Mouse (Mus musculus) thymus, postnatal 36 days (tissue): ENCODE measurements around the gene Mtmr14.
A peak's percentile ranks its signal among the peaks of the same experiment; 100 is the strongest.

Experiments
- DNase-seq, 2 experiments: peaks; one replicate each; pipeline ENCODE4 v3.0.0; 2022; ENCODE audit warnings: mixed read lengths in 2 of 2

Mtmr14 gene

DNA sequence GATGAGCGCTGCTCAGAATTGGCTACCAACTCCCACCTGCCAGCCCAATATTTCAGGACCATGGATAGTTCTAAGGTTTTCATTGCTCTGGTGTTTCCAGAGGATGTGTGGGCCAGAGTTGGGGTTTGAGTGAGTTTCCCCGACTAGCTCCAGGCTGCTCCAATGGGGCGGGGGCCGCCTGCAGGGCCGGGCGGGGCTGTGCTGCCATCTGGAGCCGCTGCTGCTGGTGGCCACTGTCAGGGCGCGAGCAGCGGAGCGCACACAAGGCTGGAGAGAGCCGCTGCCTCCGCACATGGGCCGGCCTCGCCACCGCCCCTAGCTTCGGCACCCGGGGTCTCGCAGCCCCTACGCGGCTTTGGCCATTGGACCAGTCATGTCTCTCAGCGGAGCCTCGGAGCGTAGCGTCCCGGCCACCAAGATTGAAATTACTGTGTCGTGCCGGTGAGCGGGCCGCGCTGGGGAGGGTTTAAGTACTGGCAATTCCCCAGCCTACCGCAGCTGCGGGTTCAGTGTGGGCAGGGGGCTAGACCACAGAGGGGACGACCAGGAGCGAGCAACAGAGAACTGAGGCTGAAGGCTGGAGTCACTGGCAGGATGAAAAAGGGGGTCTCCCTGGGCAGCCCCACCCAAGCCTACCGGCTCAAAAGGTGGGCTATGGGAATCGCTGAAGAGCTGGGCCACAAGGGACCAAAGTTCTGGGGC, 44.6 kb downstream of the Mtmr14 start, which contains the start of gene Cpne9:
Gene Cpne9, plus strand, starts transcription at position 207 of the 702 bp plus-strand sequence.
- DNase-seq: no peak

GRCm38 (mm10) chr6:113282969-113283368, 45.3 kb downstream of the Mtmr14 start:
- no peak for DNase-seq

- DNase-seq: no peak
Observed at GRCm38 (mm10) chr6:113283500-113283899, 45.9 kb downstream of the Mtmr14 start.

- DNase-seq: no peak
Observed at GRCm38 (mm10) chr6:113284931-113285330, 47.3 kb downstream of the Mtmr14 start.

GRCm38 (mm10) chr6:113286316-113286715, 48.7 kb downstream of the Mtmr14 start:
- no peak for DNase-seq

DNA sequence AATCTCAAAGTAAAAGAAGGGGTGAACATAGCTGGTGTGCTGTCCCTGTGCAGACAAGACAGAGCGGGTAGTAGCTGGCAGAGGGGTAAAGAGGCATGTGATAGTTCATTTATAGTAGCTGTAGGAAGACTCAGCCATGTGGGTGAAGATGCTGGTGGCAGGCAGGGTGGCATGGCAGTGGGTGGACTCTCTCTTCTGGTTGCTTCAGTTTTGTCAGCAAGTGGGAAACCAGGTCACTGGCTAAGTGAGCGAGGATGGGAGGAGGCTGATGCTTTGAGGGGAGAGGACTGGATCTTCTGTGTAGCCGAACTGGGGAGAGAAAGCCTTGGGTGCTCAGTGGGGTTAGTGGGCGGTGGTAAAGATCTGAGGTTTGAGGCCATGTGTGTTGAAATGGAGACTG, 49.6 kb downstream of the Mtmr14 start:
- no peak for DNase-seq

GRCm38 (mm10) chr6:113289346-113289745, 51.7 kb downstream of the Mtmr14 start:
- no peak for DNase-seq

DNA sequence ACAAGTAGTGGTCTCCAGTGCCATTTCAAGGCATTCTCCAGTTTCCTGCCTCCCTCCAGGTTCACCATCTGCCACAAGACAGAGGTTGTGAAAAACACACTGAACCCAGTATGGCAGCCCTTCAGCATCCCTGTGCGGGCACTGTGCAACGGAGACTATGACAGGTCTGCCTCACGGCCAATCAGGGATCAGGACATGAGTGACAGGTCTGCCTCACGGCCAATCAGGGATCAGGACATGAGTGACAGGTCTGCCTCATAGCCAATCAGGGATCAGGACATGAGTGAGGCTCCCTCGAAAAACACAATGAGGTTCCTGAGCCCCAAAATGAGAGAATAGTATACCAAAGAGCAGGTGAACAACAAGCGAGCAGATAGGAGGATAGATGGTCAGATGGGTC, 52.7 kb downstream of the Mtmr14 start:
- no peak for DNase-seq

DNA sequence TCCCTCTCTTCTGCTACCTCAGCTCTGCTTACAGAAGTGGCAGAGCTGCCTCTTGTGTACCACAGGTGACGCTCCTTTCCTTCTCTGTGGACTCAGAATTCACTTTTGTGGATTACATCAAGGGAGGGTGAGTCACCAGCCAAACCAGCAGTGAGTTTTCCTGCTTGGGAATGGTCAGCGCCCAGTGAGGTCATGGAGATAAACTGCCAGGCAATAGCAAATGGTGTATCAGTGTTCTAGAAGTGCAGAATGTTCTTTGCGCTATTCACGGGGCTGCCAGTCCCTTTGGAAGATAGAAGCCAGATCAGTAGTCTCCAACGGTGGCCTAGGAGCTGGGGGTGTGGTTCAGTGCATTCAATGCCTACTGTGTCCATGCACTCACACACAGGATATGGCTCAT, 55.3 kb downstream of the Mtmr14 start:
- DNase-seq: no peak

- no peak for DNase-seq
Observed at GRCm38 (mm10) chr6:113296046-113296445, 58.4 kb downstream of the Mtmr14 start.

- DNase-seq: no peak
Observed at GRCm38 (mm10) chr6:113296639-113297038, 59.0 kb downstream of the Mtmr14 start.

GRCm38 (mm10) chr6:113301350-113301749, 63.7 kb downstream of the Mtmr14 start:
- no peak for DNase-seq

DNA sequence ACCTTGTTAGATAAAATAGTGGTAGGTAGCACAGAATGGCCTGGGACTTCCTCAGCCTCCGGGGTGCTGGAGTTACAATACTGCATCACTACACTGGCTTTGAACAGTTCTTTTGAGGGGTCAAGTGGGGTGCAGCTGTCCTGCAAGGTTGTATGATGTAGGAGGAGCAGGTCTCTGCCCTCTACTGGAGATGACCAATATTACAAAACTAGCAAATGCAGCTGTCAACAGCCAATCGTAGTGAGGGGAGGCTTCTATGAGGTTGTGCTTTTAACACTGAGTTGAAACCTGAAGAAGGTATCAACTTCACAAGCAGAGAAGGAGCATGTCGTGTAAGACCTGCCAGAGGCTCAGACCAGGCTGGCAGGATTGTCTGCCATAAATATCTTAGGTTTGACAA, 64.6 kb downstream of the Mtmr14 start:
- peak in 1 of 2 experiments; percentile 11 for DNase-seq

GRCm38 (mm10) chr6:113306322-113306985, 68.8 kb downstream of the Mtmr14 start:
- peak; percentile 100 for DNase-seq

- peak in 1 of 2 experiments; percentile 82 for DNase-seq
Observed at GRCm38 (mm10) chr6:113306986-113307349, 69.3 kb downstream of the Mtmr14 start, which contains the start of gene Brpf1. Brpf1 (plus strand) TSS chr6:113307137.

GRCm38 (mm10) chr6:113307481-113308121, 70.0 kb downstream of the Mtmr14 start:
- peak; percentile 59 to 69 for DNase-seq

- no peak for DNase-seq
Observed at GRCm38 (mm10) chr6:113308141-113308540, 70.5 kb downstream of the Mtmr14 start.

GRCm38 (mm10) chr6:113315972-113316371, 78.3 kb downstream of the Mtmr14 start:
- DNase-seq: no peak

GRCm38 (mm10) chr6:113326533-113327315, 89.1 kb downstream of the Mtmr14 start, which contains the start of gene Ogg1:
Ogg1 (plus strand) TSS chr6:113326972.
- peak; percentile 96 to 98 for DNase-seq

- no peak for DNase-seq
Observed at GRCm38 (mm10) chr6:113329396-113329795, 91.8 kb downstream of the Mtmr14 start.

- peak in 1 of 2 experiments; percentile 42 for DNase-seq
Observed at GRCm38 (mm10) chr6:113330547-113330946, 92.9 kb downstream of the Mtmr14 start.
